Mouse (Mus musculus): ENCODE results near the gene Tlnrd1. TPM values are rescaled to one million over a fixed set of nuclear protein-coding genes. Genes with fewer than 3 reads are reported as not detected.

The Tlnrd1 gene
- 44.6 and 64.1 TPM in 2 replicates for total RNA-seq (2014; rRNA removed; ENCODE audit: low replicate concordance)
- 6.2 and 6.4 TPM in 2 replicates for polyA plus RNA-seq (2015; fragmentation: Nextera tagmentation; extraction: Ambion mirVana)

- under 1% methylated on average over 60 of the region's 69 CpGs for WGBS
- TF ChIP-seq EP300 (IDR thresholded peaks at IDR 0.05; ENCODE audit: low read depth) (peak; percentile 78), CTCF (IDR thresholded peaks at IDR 0.05; ENCODE audit: low read depth) (no peak)
- Histone ChIP-seq H3K4me2 (ENCODE audit: low read depth, low read length) (peak within 1 kb of the TSS; percentile 93), H3K4me3 (ENCODE audit: low read depth, low read length) (peak within 1 kb of the TSS; percentile 87), H3K4me1 (ENCODE audit: control insufficient read depth, insufficient read depth) (peaks cover 25% of the 10 kb centered on the region), H3K27me3 (ENCODE audit: control insufficient read depth, insufficient read depth, low read length) (no peaks in the 10 kb centered on the region), H3K9me3 (replicated peaks; ENCODE audit: control insufficient read depth, low read length) (no peaks in the 10 kb centered on the region), H3K9ac (replicated peaks; ENCODE audit: low read depth, low read length) (peak within 1 kb of the TSS; percentile 93), H3K27ac (ENCODE audit: low read depth) (peak within 1 kb of the TSS; percentile 90), H3K36me3 (replicated peaks; ENCODE audit: control insufficient read depth, insufficient read depth, low read length) (no peaks in the 10 kb centered on the region)
- peak; percentile 94 for DNase-seq (ENCODE audit: low spot score)
- ATAC-seq (ENCODE audit: insufficient read depth, low read depth): peak; percentile 77
These were observed at the start of gene Tlnrd1, which contains the start of gene Mesd for GRCm38 (mm10) chr7:83884021-83884658. TSS of gene Tlnrd1 (minus strand) at chr7:83884305. TSS of gene Mesd (plus strand) at chr7:83884466.

- H3K9ac ChIP-seq (replicated peaks; ENCODE audit: low read depth, low read length): no peak overlapping the region
These were observed 37.5 kb upstream of the Tlnrd1 start for GRCm38 (mm10) chr7:83921637-83922036.

GRCm38 (mm10) chr7:83920241-83920640 lies 36.1 kb upstream of the Tlnrd1 start:
- H3K4me1 ChIP-seq (ENCODE audit: control insufficient read depth, insufficient read depth): peaks cover 14% of the 10 kb centered on the region
- TF ChIP-seq CTCF (IDR thresholded peaks at IDR 0.05; ENCODE audit: low read depth) (no peak), EP300 (IDR thresholded peaks at IDR 0.05; ENCODE audit: low read depth) (no peak)
- no peak overlapping the region for H3K27ac ChIP-seq (ENCODE audit: low read depth)
- no peaks in the 10 kb centered on the region for H3K9me3 ChIP-seq (replicated peaks; ENCODE audit: control insufficient read depth, low read length)
- ATAC-seq (ENCODE audit: insufficient read depth, low read depth) (no peak), DNase-seq (ENCODE audit: low spot score) (no peak)
- whole genome bisulfite sequencing: 49% methylated on average over 4 of the region's 4 CpGs
- H3K9ac ChIP-seq (replicated peaks; ENCODE audit: low read depth, low read length): no peak overlapping the region
- no peaks in the 10 kb centered on the region for H3K36me3 ChIP-seq (replicated peaks; ENCODE audit: control insufficient read depth, insufficient read depth, low read length)
- no peak overlapping the region for H3K4me2 ChIP-seq (ENCODE audit: low read depth, low read length)
- no peaks in the 10 kb centered on the region for H3K27me3 ChIP-seq (ENCODE audit: control insufficient read depth, insufficient read depth, low read length)
- no peak overlapping the region for H3K4me3 ChIP-seq (ENCODE audit: low read depth, low read length)

More at GRCm38 (mm10) chr7:83921637-83922036, 37.5 kb upstream of the Tlnrd1 start:
- Histone ChIP-seq H3K27me3 (ENCODE audit: control insufficient read depth, insufficient read depth, low read length) (no peaks in the 10 kb centered on the region), H3K9me3 (replicated peaks; ENCODE audit: control insufficient read depth, low read length) (no peaks in the 10 kb centered on the region), H3K4me2 (ENCODE audit: low read depth, low read length) (no peak overlapping the region), H3K36me3 (replicated peaks; ENCODE audit: control insufficient read depth, insufficient read depth, low read length) (no peaks in the 10 kb centered on the region), H3K4me1 (ENCODE audit: control insufficient read depth, insufficient read depth) (peaks cover 14% of the 10 kb centered on the region), H3K4me3 (ENCODE audit: low read depth, low read length) (no peak overlapping the region), H3K27ac (ENCODE audit: low read depth) (no peak overlapping the region)
- no peak for ATAC-seq (ENCODE audit: insufficient read depth, low read depth)
- no peak for TF ChIP-seq CTCF (IDR thresholded peaks at IDR 0.05; ENCODE audit: low read depth)
- WGBS: 55% methylated on average over 3 of the region's 3 CpGs
- no peak for DNase-seq (ENCODE audit: low spot score)

- no peak overlapping the region for H3K9ac ChIP-seq (replicated peaks; ENCODE audit: low read depth, low read length)
- WGBS: under 1% methylated on average over 3 of the region's 3 CpGs
- ATAC-seq (ENCODE audit: insufficient read depth, low read depth) (no peak), DNase-seq (ENCODE audit: low spot score) (peak; percentile 62)
- no peaks in the 10 kb centered on the region for H3K9me3 ChIP-seq (replicated peaks; ENCODE audit: control insufficient read depth, low read length)
- H3K27ac ChIP-seq (ENCODE audit: low read depth): no peak overlapping the region
- no peak for TF ChIP-seq EP300 (IDR thresholded peaks at IDR 0.05; ENCODE audit: low read depth)
- TF ChIP-seq CTCF (IDR thresholded peaks at IDR 0.05; ENCODE audit: low read depth): peak; percentile 88
- H3K4me1 ChIP-seq (ENCODE audit: control insufficient read depth, insufficient read depth): peaks cover under 1% of the 10 kb centered on the region; the same call in 1 of the 2 replicates
- H3K36me3 ChIP-seq (replicated peaks; ENCODE audit: control insufficient read depth, insufficient read depth, low read length): no peaks in the 10 kb centered on the region
- H3K27me3 ChIP-seq (ENCODE audit: control insufficient read depth, insufficient read depth, low read length): no peaks in the 10 kb centered on the region
- H3K4me2 ChIP-seq (ENCODE audit: low read depth, low read length): no peak overlapping the region
- no peak overlapping the region for H3K4me3 ChIP-seq (ENCODE audit: low read depth, low read length)
These were observed 30.5 kb upstream of the Tlnrd1 start for GRCm38 (mm10) chr7:83914566-83914965.

GRCm38 (mm10) chr7:83913995-83914394 lies 29.9 kb upstream of the Tlnrd1 start:
- whole genome bisulfite sequencing: 62% methylated on average over 9 of the region's 9 CpGs
- DNase-seq (ENCODE audit: low spot score): no peak

More at GRCm38 (mm10) chr7:83913995-83914394, 29.9 kb upstream of the Tlnrd1 start:
- TF ChIP-seq EP300 (IDR thresholded peaks at IDR 0.05; ENCODE audit: low read depth) (no peak), CTCF (IDR thresholded peaks at IDR 0.05; ENCODE audit: low read depth) (no peak)
- H3K4me3 ChIP-seq (ENCODE audit: low read depth, low read length): no peak overlapping the region
- no peak overlapping the region for H3K4me2 ChIP-seq (ENCODE audit: low read depth, low read length)
- H3K9me3 ChIP-seq (replicated peaks; ENCODE audit: control insufficient read depth, low read length): no peaks in the 10 kb centered on the region
- no peak overlapping the region for H3K27ac ChIP-seq (ENCODE audit: low read depth)
- no peak for ATAC-seq (ENCODE audit: insufficient read depth, low read depth)
- H3K36me3 ChIP-seq (replicated peaks; ENCODE audit: control insufficient read depth, insufficient read depth, low read length): no peaks in the 10 kb centered on the region
- no peaks in the 10 kb centered on the region for H3K4me1 ChIP-seq (ENCODE audit: control insufficient read depth, insufficient read depth)
- H3K9ac ChIP-seq (replicated peaks; ENCODE audit: low read depth, low read length): no peak overlapping the region
- H3K27me3 ChIP-seq (ENCODE audit: control insufficient read depth, insufficient read depth, low read length): no peaks in the 10 kb centered on the region
